Mouse (Mus musculus): ENCODE measurements around the gene Slc22a3.

DNA sequence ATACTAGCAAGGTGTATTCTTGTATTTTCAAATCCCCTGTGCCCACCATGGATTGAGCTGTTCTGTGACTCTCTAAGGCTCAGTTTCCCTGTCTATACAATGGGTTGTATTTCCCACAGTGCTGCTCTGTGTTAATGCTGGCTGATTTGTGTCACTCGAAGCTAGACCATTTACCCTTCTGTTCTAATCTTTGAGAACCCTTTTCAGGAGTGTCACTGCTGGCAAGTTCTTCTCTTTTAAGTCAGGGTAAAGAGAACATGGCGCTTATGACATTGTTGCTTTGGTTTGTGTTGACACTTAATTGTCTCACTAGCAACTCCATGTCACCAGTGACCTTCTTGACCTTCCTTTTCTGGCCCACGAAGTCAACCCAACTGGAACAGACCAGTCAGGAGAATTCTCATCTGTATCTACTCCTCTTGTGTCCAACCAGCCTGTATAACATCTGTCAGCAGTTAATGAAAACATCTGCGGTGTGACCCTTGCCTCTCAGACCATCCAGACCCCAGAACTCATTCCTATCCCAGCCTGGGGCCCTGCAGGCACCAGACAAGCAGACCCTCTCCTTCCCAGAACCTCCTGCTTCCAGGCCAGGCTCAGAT is 22.0 kb upstream of the Slc22a3 start:
- no peak for TF ChIP-seq ZNF384 (IDR thresholded peaks at IDR 0.05; ENCODE audit: low read depth, low read length)
- no peak for TF ChIP-seq POLR2A (IDR thresholded peaks at IDR 0.05; ENCODE audit: low read depth, low read length)
